Mouse (Mus musculus) limb, embryonic 11.5 days (tissue): Measurements from ENCODE around the gene Pnkd. TPM values are rescaled to one million over a fixed set of nuclear protein-coding genes. Genes with fewer than 3 reads are reported as not detected.

Experiments used
- ATAC-seq: fragments of 200-750 bp; cut with Nextera tagmentation; 2 replicates; pipeline ENCODE4 v1.8.0; 2017; ENCODE audit warnings: low read depth; ENCODE audit not compliant: insufficient number of reproducible peaks, low FRiP score, low TSS enrichment
- DNase-seq: peaks from one replicate; pipeline ENCODE4 v3.0.0-alpha.2; 2015; ENCODE audit warnings: low spot score
- H3K27ac ChIP-seq: fragments of 300-500 bp; sonication (generic); replicated peaks from 2 replicates; pipeline ENCODE4 v1.5.1; 2014; ENCODE audit warnings: low read depth, mild to moderate bottlenecking, low read length
- H3K27me3 ChIP-seq: fragments of 300-500 bp; sonication (generic); 2 replicates; pipeline ENCODE4 v1.6.1; 2014; ENCODE audit warnings: mild to moderate bottlenecking, low read length, mixed read lengths; ENCODE audit not compliant: control insufficient read depth, insufficient read depth
- H3K36me3 ChIP-seq: fragments of 300-500 bp; sonication (generic); 2 replicates; pipeline ENCODE4 v1.6.1; 2014; ENCODE audit warnings: mild to moderate bottlenecking, low read length, moderate library complexity, mixed read lengths; ENCODE audit not compliant: control insufficient read depth, insufficient read depth
- H3K4me1 ChIP-seq: fragments of 300-500 bp; sonication (generic); 2 replicates; pipeline ENCODE4 v1.6.1; 2014; ENCODE audit warnings: low read length, mixed read lengths; ENCODE audit not compliant: control insufficient read depth, insufficient read depth
- H3K4me2 ChIP-seq: fragments of 300-500 bp; sonication (generic); 2 replicates; pipeline ENCODE4 v1.6.1; 2014; ENCODE audit warnings: low read depth, mild to moderate bottlenecking, moderate library complexity; ENCODE audit not compliant: severe bottlenecking
- H3K4me3 ChIP-seq: fragments of 300-500 bp; sonication (generic); 2 replicates; pipeline ENCODE4 v1.5.1; 2014; ENCODE audit warnings: low read depth, low read length
- H3K9ac ChIP-seq: fragments of 300-500 bp; sonication (generic); 2 replicates; pipeline ENCODE4 v1.6.1; 2014; ENCODE audit warnings: mild to moderate bottlenecking, low read length
- H3K9me3 ChIP-seq: fragments of 300-500 bp; sonication (generic); 2 replicates; pipeline ENCODE4 v1.6.1; 2016; ENCODE audit warnings: low read length; ENCODE audit not compliant: control insufficient read depth
- WGBS: fragments of 180-500 bp; shearing (Covaris S2); extraction: QIAGEN DNeasy Blood & Tissue Kit; methylation state at CpG from one replicate; pipeline ENCODE4 v1.1.7; 2014; 5-methylcytosine and 5-hydroxymethylcytosine counted together
- polyA plus RNA-seq: library from polyadenylated mRNA; unstranded; fragments of >200 nt; fragmentation: Nextera tagmentation; extraction: Ambion mirVana; gene quantifications from 2 replicates; pipeline ENCODE4 v1.2.1, GENCODE M21; 2014

Gene Pnkd
- polyA plus RNA-seq, 1 experiment from 2014 or later: 119 TPM

DNA sequence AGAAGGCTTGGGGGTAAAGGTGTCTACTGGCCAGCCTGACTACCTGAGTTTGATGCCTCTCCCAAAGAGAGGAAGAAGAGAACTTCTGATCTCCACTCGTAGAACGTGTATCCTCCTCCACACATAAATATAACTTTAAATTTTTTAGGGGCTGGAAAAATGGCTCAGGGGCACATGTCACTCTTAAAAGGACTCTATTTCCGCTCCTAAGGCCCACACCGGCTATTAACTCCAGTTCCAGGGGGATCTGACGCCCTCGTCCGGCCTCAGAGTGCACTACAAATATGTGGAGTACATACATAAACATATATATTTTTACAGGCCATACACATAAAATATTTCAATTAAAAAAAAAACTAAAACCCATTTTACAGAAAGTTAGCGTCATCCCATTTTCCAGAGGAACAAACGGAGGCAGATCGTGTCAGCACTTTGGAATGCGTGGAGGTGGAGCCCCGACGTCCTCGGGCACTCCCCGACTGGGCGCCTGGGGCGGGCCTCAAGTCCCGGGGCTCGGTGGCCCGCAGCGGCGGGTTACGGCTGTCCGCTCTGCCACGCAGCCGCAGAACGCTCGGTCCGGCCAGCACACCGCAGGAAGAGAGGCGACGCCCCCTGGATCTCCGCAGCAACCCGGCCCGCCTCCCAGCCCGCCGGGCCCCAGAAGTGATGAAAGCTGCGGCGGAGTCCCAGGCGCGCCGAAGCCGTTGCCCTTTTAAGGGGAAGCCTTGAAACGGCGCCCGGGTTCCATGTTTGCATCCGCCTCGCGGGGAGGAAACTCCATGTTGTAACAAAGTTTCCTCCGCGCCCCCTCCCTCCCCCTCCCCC lies 106.4 kb downstream of the Pnkd start, which contains the start of gene Ctdsp1:
Gene Ctdsp1 (plus strand): TSS at position 586 of the 825 bp plus-strand sequence.
- Histone ChIP-seq H3K4me1 (peaks cover 10% of the 10 kb centered on the region), H3K36me3 (peaks cover 8% of the 10 kb centered on the region; the same call in 1 of the 2 replicates)
- peak; percentile 61 for ATAC-seq

DNA sequence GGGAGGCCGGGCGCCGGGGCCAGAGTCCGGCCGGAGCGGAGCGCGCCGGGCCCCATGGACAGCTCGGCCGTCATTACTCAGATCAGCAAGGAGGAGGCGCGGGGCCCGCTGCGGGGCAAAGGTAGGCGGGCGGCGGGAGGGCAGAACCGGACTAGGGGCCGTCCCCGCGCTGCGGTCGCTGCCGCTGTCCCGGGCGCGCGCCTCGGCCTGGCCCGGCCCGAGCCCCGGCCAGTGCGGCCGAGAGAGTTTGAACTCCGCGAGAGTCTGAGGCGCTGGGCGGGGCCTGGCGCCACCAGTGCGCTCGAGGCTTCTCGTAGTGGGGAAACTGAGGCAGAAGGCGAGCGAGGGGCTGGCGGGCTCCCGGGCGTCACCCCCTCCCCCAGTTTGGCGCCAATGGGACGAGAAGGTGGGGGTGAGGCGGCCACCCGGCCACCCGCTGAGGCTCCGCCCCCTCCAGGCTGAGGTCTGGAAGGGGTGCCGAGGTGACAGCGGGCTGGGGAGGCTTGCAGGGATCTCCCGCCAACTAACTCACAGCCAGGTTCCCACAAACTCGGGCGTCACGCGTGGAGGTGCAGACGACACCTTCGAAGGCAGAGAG lies 107.2 kb downstream of the Pnkd start:
- Histone ChIP-seq H3K4me1 (peaks cover 10% of the 10 kb centered on the region), H3K36me3 (peaks cover 8% of the 10 kb centered on the region; the same call in 1 of the 2 replicates), H3K4me2 (peak overlapping the region; percentile 97)

More for the DNA sequence above, 106.4 kb downstream of the Pnkd start, which contains the start of gene Ctdsp1:
- peak; percentile 98 for DNase-seq
- Histone ChIP-seq H3K27me3 (no peaks in the 10 kb centered on the region), H3K9me3 (no peaks in the 10 kb centered on the region), H3K4me2 (peak within 1 kb of the TSS; percentile 97), H3K9ac (peak within 1 kb of the TSS; percentile 96), H3K27ac (peak within 1 kb of the TSS; percentile 95), H3K4me3 (peak within 1 kb of the TSS; percentile 88)
- WGBS: 3% methylated on average over 46 of the region's 51 CpGs

DNA sequence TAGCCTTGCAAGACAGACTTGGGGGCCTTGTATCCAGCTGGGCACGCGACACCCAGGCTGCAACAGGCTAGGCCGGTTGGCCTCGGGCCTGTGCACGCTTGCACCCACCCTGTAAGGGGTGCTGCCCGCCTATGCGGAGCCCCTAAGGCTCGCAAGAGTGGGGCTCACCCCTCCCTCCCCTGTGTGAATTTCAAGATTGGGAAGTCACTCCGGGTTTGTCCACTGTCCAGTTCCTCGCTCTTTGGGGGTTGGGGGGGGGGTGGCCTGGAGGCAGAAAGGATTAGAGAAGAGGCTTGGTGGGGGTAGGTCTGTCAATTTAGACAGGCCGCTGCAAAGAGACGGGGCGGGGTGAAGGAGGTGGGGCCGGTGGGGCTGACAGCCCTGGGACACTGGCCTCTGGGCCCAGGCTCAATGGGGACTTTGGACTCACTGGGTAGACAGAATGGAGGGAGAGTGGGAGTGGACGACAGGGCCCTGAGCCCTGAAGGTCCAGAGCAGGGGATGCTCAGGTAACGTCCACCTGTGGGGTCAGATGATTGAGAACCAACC lies 107.8 kb downstream of the Pnkd start:
- WGBS: 3% methylated on average over 16 of the region's 16 CpGs
- H3K27ac ChIP-seq: peak overlapping the region; percentile 95
- peak overlapping the region; percentile 96 for H3K9ac ChIP-seq
- H3K4me2 ChIP-seq: peak overlapping the region; percentile 97
- H3K4me1 ChIP-seq: peaks cover 10% of the 10 kb centered on the region
- ATAC-seq (no peak), DNase-seq (no peak)
- no peaks in the 10 kb centered on the region for H3K9me3 ChIP-seq
- H3K4me3 ChIP-seq: peak overlapping the region; percentile 88
- peaks cover 8% of the 10 kb centered on the region; the same call in 1 of the 2 replicates for H3K36me3 ChIP-seq
- no peaks in the 10 kb centered on the region for H3K27me3 ChIP-seq

More for the DNA sequence above, 107.2 kb downstream of the Pnkd start:
- Histone ChIP-seq H3K9me3 (no peaks in the 10 kb centered on the region), H3K9ac (peak overlapping the region; percentile 96), H3K27ac (peak overlapping the region; percentile 95), H3K4me3 (peak overlapping the region; percentile 88), H3K27me3 (no peaks in the 10 kb centered on the region)
- ATAC-seq: peak; percentile 22; the same call in 1 of the 2 replicates
- WGBS: under 1% methylated on average over 59 of the region's 63 CpGs
- DNase-seq: peak; percentile 72

- peaks cover 8% of the 10 kb centered on the region; the same call in 1 of the 2 replicates for H3K36me3 ChIP-seq
- H3K9me3 ChIP-seq: no peaks in the 10 kb centered on the region
- peak overlapping the region; percentile 88 for H3K4me3 ChIP-seq
- 50% methylated on average over 7 of the region's 7 CpGs for WGBS
- H3K9ac ChIP-seq: peak overlapping the region; percentile 96
- no peak overlapping the region; the same call in 1 of the 2 replicates for H3K27ac ChIP-seq
- no peaks in the 10 kb centered on the region for H3K27me3 ChIP-seq
- ATAC-seq (no peak), DNase-seq (no peak)
- H3K4me2 ChIP-seq: peak overlapping the region; percentile 97
- H3K4me1 ChIP-seq: peaks cover 10% of the 10 kb centered on the region
Observed at GRCm38 (mm10) chr1:74393010-74393409, 108.3 kb downstream of the Pnkd start.

GRCm38 (mm10) chr1:74393697-74394096 lies 109.0 kb downstream of the Pnkd start:
- no peak overlapping the region for H3K4me3 ChIP-seq
- 87% methylated on average over 9 of the region's 9 CpGs for WGBS
- DNase-seq (no peak), ATAC-seq (no peak)
- H3K4me2 ChIP-seq: no peak overlapping the region
- H3K36me3 ChIP-seq: peaks cover 8% of the 10 kb centered on the region; the same call in 1 of the 2 replicates
- no peak overlapping the region for H3K9ac ChIP-seq
- peaks cover 10% of the 10 kb centered on the region for H3K4me1 ChIP-seq
- H3K27ac ChIP-seq: no peak overlapping the region
- no peaks in the 10 kb centered on the region for H3K9me3 ChIP-seq
- H3K27me3 ChIP-seq: no peaks in the 10 kb centered on the region

- H3K9me3 ChIP-seq: no peaks in the 10 kb centered on the region
- no peak overlapping the region for H3K4me2 ChIP-seq
- no peak overlapping the region for H3K9ac ChIP-seq
- H3K4me3 ChIP-seq: no peak overlapping the region
- H3K27me3 ChIP-seq: no peaks in the 10 kb centered on the region
- 92% methylated on average over 9 of the region's 9 CpGs for WGBS
- DNase-seq: no peak
- H3K36me3 ChIP-seq: peaks cover 8% of the 10 kb centered on the region; the same call in 1 of the 2 replicates
- ATAC-seq: no peak
- no peak overlapping the region for H3K27ac ChIP-seq
- peaks cover 10% of the 10 kb centered on the region for H3K4me1 ChIP-seq
Observed at GRCm38 (mm10) chr1:74394311-74394710, 109.6 kb downstream of the Pnkd start.

DNA sequence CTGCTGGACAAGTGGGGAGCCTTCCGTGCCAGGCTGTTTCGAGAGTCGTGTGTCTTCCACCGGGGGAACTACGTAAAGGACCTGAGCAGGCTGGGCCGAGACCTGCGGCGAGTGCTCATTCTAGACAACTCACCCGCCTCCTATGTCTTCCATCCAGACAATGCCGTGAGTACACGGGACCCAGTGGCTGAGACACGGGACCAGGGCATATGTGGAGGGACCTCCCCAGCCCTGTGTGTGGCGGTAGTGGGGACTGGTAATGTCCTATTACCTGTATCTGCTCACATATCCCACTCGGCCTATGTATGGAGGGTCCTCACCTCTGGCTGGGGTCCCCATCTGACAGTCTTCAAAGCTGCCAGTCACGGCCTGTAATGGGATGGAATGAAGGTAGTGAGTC lies 110.1 kb downstream of the Pnkd start:
- no peak overlapping the region for H3K4me2 ChIP-seq
- no peak overlapping the region for H3K9ac ChIP-seq
- H3K27ac ChIP-seq: no peak overlapping the region
- no peaks in the 10 kb centered on the region for H3K9me3 ChIP-seq
- DNase-seq: no peak
- H3K4me3 ChIP-seq: no peak overlapping the region
- H3K27me3 ChIP-seq: no peaks in the 10 kb centered on the region
- WGBS: 90% methylated on average over 15 of the region's 15 CpGs
- peaks cover 6% of the 10 kb centered on the region for H3K4me1 ChIP-seq
- H3K36me3 ChIP-seq: peaks cover 8% of the 10 kb centered on the region; the same call in 1 of the 2 replicates
- no peak for ATAC-seq

DNA sequence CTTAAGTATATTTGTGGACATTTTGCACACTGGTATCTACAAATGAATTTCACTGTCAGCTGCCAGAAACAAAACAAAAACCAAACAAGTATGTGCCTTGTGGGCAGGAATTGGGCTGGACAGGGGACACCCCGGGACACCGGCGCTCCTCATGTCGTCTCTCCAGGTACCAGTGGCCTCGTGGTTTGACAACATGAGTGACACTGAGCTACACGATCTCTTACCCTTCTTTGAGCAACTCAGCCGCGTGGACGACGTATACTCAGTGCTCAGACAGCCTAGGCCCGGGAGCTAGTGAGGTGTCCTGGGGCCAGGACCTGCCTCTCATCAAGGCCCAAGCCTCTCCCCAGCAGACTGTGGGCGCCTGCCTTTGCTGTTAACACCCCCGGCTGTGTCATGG lies 110.6 kb downstream of the Pnkd start:
- Histone ChIP-seq H3K27me3 (no peaks in the 10 kb centered on the region), H3K4me1 (peaks cover 6% of the 10 kb centered on the region), H3K4me2 (no peak overlapping the region), H3K36me3 (peaks cover 8% of the 10 kb centered on the region; the same call in 1 of the 2 replicates), H3K4me3 (no peak overlapping the region), H3K27ac (no peak overlapping the region), H3K9me3 (no peaks in the 10 kb centered on the region), H3K9ac (no peak overlapping the region)
- 83% methylated on average over 12 of the region's 13 CpGs for WGBS
- DNase-seq: no peak
- no peak for ATAC-seq
